Mouse (Mus musculus): ENCODE results near the gene Sbk2. TPM values are rescaled to one million over a fixed set of nuclear protein-coding genes. Genes with fewer than 3 reads are reported as not detected.

The Sbk2 gene
- polyA plus RNA-seq, 1 experiment from 2014 or later, result not detected

DNA sequence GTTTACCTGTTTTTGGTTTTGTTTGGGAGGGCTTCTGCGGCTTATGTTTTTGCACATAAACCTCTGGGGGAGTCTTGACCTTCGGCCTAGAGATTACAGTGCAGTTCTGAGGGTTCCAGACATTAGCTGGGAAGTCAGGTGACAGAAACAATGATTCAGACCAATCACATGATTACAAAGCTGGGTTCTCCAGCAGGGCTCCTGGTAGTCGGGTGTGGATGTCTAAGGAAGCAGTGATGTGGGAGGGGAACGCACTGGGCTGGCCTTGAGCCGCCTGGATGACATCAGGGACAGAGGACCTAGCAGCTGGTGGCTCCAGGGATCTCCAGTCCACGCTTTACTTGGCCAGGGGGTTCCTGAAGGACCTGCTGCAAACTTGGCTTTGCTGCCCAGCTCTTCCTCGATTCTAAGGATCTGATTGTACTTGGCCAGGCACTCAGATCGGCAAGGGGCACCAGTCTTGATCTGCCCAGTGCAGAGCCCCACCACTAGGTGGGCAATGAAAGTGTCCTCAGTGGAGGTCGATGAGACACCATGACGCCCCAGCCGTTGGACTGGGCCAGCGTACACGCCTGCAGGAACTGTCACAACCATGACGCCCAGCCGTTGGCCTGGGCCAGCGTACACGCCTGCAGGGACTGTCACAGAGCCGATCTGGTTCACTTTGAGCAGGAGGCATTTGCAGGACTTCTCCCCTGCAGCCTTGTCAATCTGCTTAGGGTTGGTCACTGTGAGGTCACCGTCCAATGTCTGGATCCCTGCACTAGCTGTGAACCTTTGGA lies 13.5 kb downstream of the Sbk2 start:
- H3K4me3 ChIP-seq (replicated peaks), result no peak overlapping the region
- H3K9ac ChIP-seq, result no peak overlapping the region
- no peak overlapping the region for H3K4me2 ChIP-seq
- no peaks in the 10 kb centered on the region for H3K36me3 ChIP-seq
- H3K4me1 ChIP-seq (replicated peaks), result no peaks in the 10 kb centered on the region; the same call in 1 of the 2 replicates
- ATAC-seq (ENCODE audit: low read depth) (no peak), DNase-seq (no peak)
- 62% methylated on average over 19 of the region's 19 CpGs for WGBS (ENCODE audit: insufficient replicate concordance)
- no peaks in the 10 kb centered on the region for H3K9me3 ChIP-seq (replicated peaks)
- H3K27ac ChIP-seq, result no peak overlapping the region
- peaks cover 5% of the 10 kb centered on the region; the same call in 1 of the 2 replicates for H3K27me3 ChIP-seq

DNA sequence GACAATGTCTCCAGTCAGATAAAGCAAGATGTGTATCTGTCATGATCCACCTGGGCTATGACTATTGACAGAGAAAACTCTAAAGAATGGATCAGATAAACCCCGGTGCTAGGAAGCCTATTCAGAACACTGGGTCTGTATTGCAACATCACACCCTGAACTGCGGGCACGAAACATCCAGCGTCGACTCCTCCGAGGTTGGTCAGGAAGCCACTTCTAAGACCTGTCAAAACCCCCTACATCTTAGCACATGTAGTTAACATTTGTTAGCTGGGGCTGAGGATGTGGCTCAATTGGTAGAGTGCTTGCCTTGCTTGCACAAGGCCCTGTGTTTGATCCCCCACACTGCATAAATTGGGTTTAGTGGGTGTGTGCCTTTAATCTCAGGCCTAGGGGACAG lies 15.8 kb downstream of the Sbk2 start:
- no peaks in the 10 kb centered on the region for H3K9me3 ChIP-seq (replicated peaks)
- DNase-seq (no peak), ATAC-seq (ENCODE audit: low read depth) (no peak)
- H3K9ac ChIP-seq, result no peak overlapping the region
- no peak overlapping the region for H3K4me3 ChIP-seq (replicated peaks)
- no peak overlapping the region for H3K27ac ChIP-seq
- H3K36me3 ChIP-seq, result no peaks in the 10 kb centered on the region
- no peak overlapping the region for H3K4me2 ChIP-seq
- 40% methylated on average over 6 of the region's 6 CpGs for WGBS (ENCODE audit: insufficient replicate concordance)
- peaks cover 4% of the 10 kb centered on the region; the same call in 1 of the 2 replicates for H3K4me1 ChIP-seq (replicated peaks)
- peaks cover 8% of the 10 kb centered on the region; the same call in 1 of the 2 replicates for H3K27me3 ChIP-seq

GRCm38 (mm10) chr7:4947855-4948254 lies 16.4 kb downstream of the Sbk2 start:
- H3K4me2 ChIP-seq, result no peak overlapping the region
- H3K9me3 ChIP-seq (replicated peaks), result no peaks in the 10 kb centered on the region
- no peak for ATAC-seq (ENCODE audit: low read depth)
- no peaks in the 10 kb centered on the region for H3K36me3 ChIP-seq
- H3K27me3 ChIP-seq, result peaks cover 8% of the 10 kb centered on the region; the same call in 1 of the 2 replicates
- H3K4me3 ChIP-seq (replicated peaks), result no peak overlapping the region
- no peak overlapping the region for H3K27ac ChIP-seq
- H3K4me1 ChIP-seq (replicated peaks), result peaks cover 6% of the 10 kb centered on the region; the same call in 1 of the 2 replicates
- WGBS (ENCODE audit: insufficient replicate concordance), result 39% methylated on average over 2 of the region's 2 CpGs
- DNase-seq, result no peak
- H3K9ac ChIP-seq, result no peak overlapping the region

GRCm38 (mm10) chr7:4943223-4943815 lies 20.9 kb downstream of the Sbk2 start:
- Histone ChIP-seq H3K4me1 (replicated peaks) (peaks cover 6% of the 10 kb centered on the region; the same call in 1 of the 2 replicates), H3K4me3 (replicated peaks) (peak overlapping the region; percentile 31), H3K27ac (no peak overlapping the region), H3K36me3 (no peaks in the 10 kb centered on the region), H3K9me3 (replicated peaks) (no peaks in the 10 kb centered on the region), H3K9ac (no peak overlapping the region; the same call in 1 of the 2 replicates), H3K27me3 (peaks cover 8% of the 10 kb centered on the region; the same call in 1 of the 2 replicates), H3K4me2 (peak overlapping the region; percentile 53)
- WGBS (ENCODE audit: insufficient replicate concordance), result 12% methylated on average over 15 of the region's 15 CpGs
- ATAC-seq (ENCODE audit: low read depth), result peak; percentile 77
- peak; percentile 77 for DNase-seq

- 33% methylated on average over 5 of the region's 5 CpGs for WGBS (ENCODE audit: insufficient replicate concordance)
- Histone ChIP-seq H3K4me2 (no peak overlapping the region), H3K9ac (no peak overlapping the region), H3K4me3 (replicated peaks) (no peak overlapping the region), H3K9me3 (replicated peaks) (no peaks in the 10 kb centered on the region), H3K27me3 (peaks cover 8% of the 10 kb centered on the region; the same call in 1 of the 2 replicates), H3K27ac (no peak overlapping the region), H3K4me1 (replicated peaks) (peaks cover 6% of the 10 kb centered on the region; the same call in 1 of the 2 replicates), H3K36me3 (no peaks in the 10 kb centered on the region)
- no peak for DNase-seq
- no peak for ATAC-seq (ENCODE audit: low read depth)
Measured at GRCm38 (mm10) chr7:4942673-4943072, 21.5 kb downstream of the Sbk2 start.

- no peak overlapping the region for H3K9ac ChIP-seq
- H3K27ac ChIP-seq, result no peak overlapping the region
- WGBS (ENCODE audit: insufficient replicate concordance), result 19% methylated on average over 9 of the region's 9 CpGs
- H3K4me1 ChIP-seq (replicated peaks), result peaks cover 6% of the 10 kb centered on the region; the same call in 1 of the 2 replicates
- no peaks in the 10 kb centered on the region for H3K9me3 ChIP-seq (replicated peaks)
- H3K4me2 ChIP-seq, result no peak overlapping the region
- no peaks in the 10 kb centered on the region for H3K36me3 ChIP-seq
- DNase-seq (peak; percentile 63), ATAC-seq (ENCODE audit: low read depth) (no peak; the same call in 1 of the 2 replicates)
- no peak overlapping the region for H3K4me3 ChIP-seq (replicated peaks)
- H3K27me3 ChIP-seq, result peaks cover 3% of the 10 kb centered on the region; the same call in 1 of the 2 replicates
Measured at GRCm38 (mm10) chr7:4940068-4940479, 24.1 kb downstream of the Sbk2 start.

- no peak overlapping the region for H3K4me2 ChIP-seq
Measured at GRCm38 (mm10) chr7:4938456-4938855, 25.8 kb downstream of the Sbk2 start.

DNA sequence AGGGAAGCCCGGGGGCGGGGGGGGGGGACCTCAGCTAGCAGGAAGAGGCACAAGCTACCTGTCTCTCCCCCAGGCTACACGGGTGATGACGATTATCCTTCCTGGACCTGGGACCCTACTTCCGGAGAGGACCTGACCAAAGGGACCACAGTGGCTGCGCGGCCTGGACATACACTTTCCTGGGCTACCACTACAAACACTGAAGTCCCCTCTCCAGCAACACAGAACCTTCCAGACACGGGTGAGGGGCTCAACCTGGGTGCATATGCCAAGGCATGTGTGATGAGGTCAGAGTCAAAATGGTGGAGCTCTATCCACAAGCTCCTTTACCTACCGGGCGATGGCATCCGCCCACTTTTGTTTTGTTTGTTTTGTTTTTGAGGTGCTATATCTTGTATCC lies 26.8 kb downstream of the Sbk2 start:
- Histone ChIP-seq H3K4me3 (replicated peaks) (no peak overlapping the region), H3K9me3 (replicated peaks) (0 out of 2 replicates have a peak, but pooled peaks cover 5% of the 10 kb centered on the region), H3K4me2 (no peak overlapping the region), H3K4me1 (replicated peaks) (no peaks in the 10 kb centered on the region), H3K36me3 (no peaks in the 10 kb centered on the region), H3K27ac (no peak overlapping the region), H3K9ac (no peak overlapping the region), H3K27me3 (no peaks in the 10 kb centered on the region)
- ATAC-seq (ENCODE audit: low read depth) (no peak), DNase-seq (no peak)
- WGBS (ENCODE audit: insufficient replicate concordance), result 62% methylated on average over 11 of the region's 11 CpGs

More at GRCm38 (mm10) chr7:4938456-4938855, 25.8 kb downstream of the Sbk2 start:
- Histone ChIP-seq H3K27ac (no peak overlapping the region), H3K9ac (no peak overlapping the region), H3K9me3 (replicated peaks) (0 out of 2 replicates have a peak, but pooled peaks cover 5% of the 10 kb centered on the region), H3K27me3 (no peaks in the 10 kb centered on the region), H3K36me3 (no peaks in the 10 kb centered on the region), H3K4me1 (replicated peaks) (peaks cover 2% of the 10 kb centered on the region; the same call in 1 of the 2 replicates), H3K4me3 (replicated peaks) (no peak overlapping the region)
- DNase-seq (peak; percentile 59), ATAC-seq (ENCODE audit: low read depth) (0 out of 2 replicates have a peak, but pooled peaks have one; percentile 40)
- 42% methylated on average over 2 of the region's 2 CpGs for WGBS (ENCODE audit: insufficient replicate concordance)

DNA sequence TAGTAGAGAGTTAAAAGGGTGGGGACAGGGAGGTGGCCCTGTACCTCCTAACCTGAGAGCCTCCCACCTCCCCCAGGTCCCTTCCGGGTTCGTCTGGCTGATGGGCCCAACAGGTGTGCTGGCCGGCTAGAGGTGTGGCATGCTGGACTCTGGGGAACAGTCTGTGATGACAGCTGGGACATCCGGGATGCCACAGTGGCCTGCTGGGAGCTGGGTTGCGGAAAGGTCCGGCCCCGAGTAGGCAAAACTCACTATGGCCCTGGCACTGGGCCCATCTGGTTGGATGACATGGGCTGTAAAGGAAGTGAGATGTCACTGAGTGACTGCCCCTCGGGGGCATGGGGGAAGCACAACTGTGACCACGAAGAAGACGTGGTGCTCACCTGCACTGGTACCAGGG lies 27.4 kb downstream of the Sbk2 start:
- Histone ChIP-seq H3K9me3 (replicated peaks) (0 out of 2 replicates have a peak, but pooled peaks cover 5% of the 10 kb centered on the region), H3K4me2 (no peak overlapping the region), H3K36me3 (no peaks in the 10 kb centered on the region), H3K9ac (no peak overlapping the region), H3K4me1 (replicated peaks) (no peaks in the 10 kb centered on the region), H3K27me3 (no peaks in the 10 kb centered on the region), H3K4me3 (replicated peaks) (no peak overlapping the region), H3K27ac (no peak overlapping the region)
- DNase-seq (no peak), ATAC-seq (ENCODE audit: low read depth) (no peak)
- 59% methylated on average over 10 of the region's 10 CpGs for WGBS (ENCODE audit: insufficient replicate concordance)

- WGBS (ENCODE audit: insufficient replicate concordance), result 63% methylated on average over 4 of the region's 4 CpGs
- H3K27me3 ChIP-seq, result no peaks in the 10 kb centered on the region
- 0 out of 2 replicates have a peak, but pooled peaks cover 5% of the 10 kb centered on the region for H3K9me3 ChIP-seq (replicated peaks)
- no peaks in the 10 kb centered on the region for H3K4me1 ChIP-seq (replicated peaks)
- no peaks in the 10 kb centered on the region for H3K36me3 ChIP-seq
- H3K4me2 ChIP-seq, result no peak overlapping the region
- no peak for DNase-seq
- no peak for ATAC-seq (ENCODE audit: low read depth)
- H3K27ac ChIP-seq, result no peak overlapping the region
- H3K9ac ChIP-seq, result no peak overlapping the region
- no peak overlapping the region for H3K4me3 ChIP-seq (replicated peaks)
Measured at GRCm38 (mm10) chr7:4934160-4934914, 29.9 kb downstream of the Sbk2 start.

- Histone ChIP-seq H3K9ac (no peak overlapping the region), H3K27ac (no peak overlapping the region), H3K27me3 (no peaks in the 10 kb centered on the region), H3K4me2 (no peak overlapping the region), H3K4me1 (replicated peaks) (no peaks in the 10 kb centered on the region), H3K36me3 (no peaks in the 10 kb centered on the region), H3K4me3 (replicated peaks) (no peak overlapping the region), H3K9me3 (replicated peaks) (0 out of 2 replicates have a peak, but pooled peaks cover 5% of the 10 kb centered on the region)
- DNase-seq, result no peak
- 70% methylated on average over 12 of the region's 12 CpGs for WGBS (ENCODE audit: insufficient replicate concordance)
- ATAC-seq (ENCODE audit: low read depth), result no peak
Measured at GRCm38 (mm10) chr7:4933103-4933502, 31.1 kb downstream of the Sbk2 start.
